Mouse (Mus musculus) small intestine, adult 2 months (tissue): ENCODE results near the gene Terb2. TPM values are rescaled to one million over a fixed set of nuclear protein-coding genes. Genes with fewer than 3 reads are reported as not detected.

ENCODE experiments used
- H3K27ac ChIP-seq: fragments of 200-500 bp; 2 replicates; pipeline ENCODE4 v1.5.1; 2012; ENCODE audit warnings: low read depth, low read length, control low read depth, inconsistent platforms; ENCODE audit not compliant: insufficient read depth
- H3K27me3 ChIP-seq: fragments of 200-500 bp; 2 replicates; pipeline ENCODE4 v1.6.1; 2012; ENCODE audit warnings: mild to moderate bottlenecking, moderate library complexity, low read length, inconsistent platforms; ENCODE audit not compliant: control insufficient read depth, insufficient read depth
- H3K36me3 ChIP-seq: fragments of 200-500 bp; 2 replicates; pipeline ENCODE4 v1.6.1; 2012; ENCODE audit warnings: mild to moderate bottlenecking, low read length, control low read depth, inconsistent platforms; ENCODE audit not compliant: control insufficient read depth, insufficient read depth
- H3K4me1 ChIP-seq: fragments of 200-500 bp; 2 replicates; pipeline ENCODE4 v1.6.1; 2012; ENCODE audit warnings: low read length, inconsistent platforms, mixed read lengths; ENCODE audit not compliant: control insufficient read depth, insufficient read depth, insufficient read length
- H3K4me3 ChIP-seq: fragments of 200-500 bp; 2 replicates; pipeline ENCODE4 v1.5.1; 2012; ENCODE audit warnings: low read depth, mild to moderate bottlenecking, control low read depth, inconsistent platforms, low read length, moderate library complexity
- CTCF ChIP-seq: fragments of 200-500 bp; IDR thresholded peaks from 2 replicates; pipeline ENCODE4 v1.5.1; 2012; ENCODE audit warnings: low read depth, mild to moderate bottlenecking, control low read depth, inconsistent platforms, low read length, moderate library complexity, mixed read lengths; ENCODE audit not compliant: insufficient replicate concordance, insufficient read length; ENCODE audit errors: extremely low read depth
- POLR2A ChIP-seq: fragments of 200-500 bp; IDR thresholded peaks from 2 replicates; pipeline ENCODE4 v1.6.1; 2012; ENCODE audit warnings: low read depth, mild to moderate bottlenecking, control low read depth, inconsistent platforms, low read length, moderate library complexity
- WGBS: fragments of 180-500 bp; shearing (Covaris S2); methylation state at CpG from one replicate; pipeline ENCODE4 v1.1.7; 2018; 5-methylcytosine and 5-hydroxymethylcytosine counted together
- polyA plus RNA-seq: library from polyadenylated mRNA; depleted of rRNA; stranded (reverse); fragments of >200 nt; gene quantifications from 2 replicates; pipeline ENCODE4 v1.2.3, GENCODE M21; 2012; rRNA removed

Gene Terb2
- polyA plus RNA-seq, 1 experiment = not detected

DNA sequence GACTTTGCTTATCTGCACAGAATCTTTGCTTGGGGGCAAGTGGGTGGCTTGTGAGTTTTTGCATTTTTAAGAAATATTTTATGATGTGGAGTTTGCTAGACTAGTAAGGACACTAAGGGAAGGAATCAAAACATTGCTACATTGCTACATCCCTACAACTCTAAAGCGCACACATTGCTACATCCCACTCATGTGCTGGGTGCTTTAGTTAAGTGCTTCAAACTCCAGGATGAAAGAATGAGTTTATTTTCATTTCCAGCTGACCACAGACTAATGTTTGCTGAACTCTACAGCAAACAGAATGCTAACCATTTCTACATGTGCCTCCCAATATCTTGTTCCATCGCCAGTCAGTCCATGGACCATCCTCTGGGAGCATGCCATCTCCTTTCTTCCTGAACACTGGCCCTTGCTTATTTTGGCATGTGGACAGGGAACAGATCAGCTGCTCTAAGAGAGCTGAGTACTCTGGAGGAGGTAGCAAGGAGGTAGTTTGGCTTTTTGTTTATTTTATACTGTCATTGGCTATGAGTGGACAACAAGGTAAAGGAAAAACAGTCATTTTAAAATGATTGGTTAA lies 51.9 kb downstream of the Terb2 start:
- Histone ChIP-seq H3K27me3 (no peaks in the 10 kb centered on the region), H3K4me1 (peaks cover 18% of the 10 kb centered on the region; the same call in 1 of the 2 replicates), H3K27ac (no peak overlapping the region), H3K4me3 (no peak overlapping the region), H3K36me3 (no peaks in the 10 kb centered on the region)
- WGBS = 70% methylated on average over 2 of the region's 2 CpGs
- no peak for TF ChIP-seq POLR2A
- no peak for TF ChIP-seq CTCF

DNA sequence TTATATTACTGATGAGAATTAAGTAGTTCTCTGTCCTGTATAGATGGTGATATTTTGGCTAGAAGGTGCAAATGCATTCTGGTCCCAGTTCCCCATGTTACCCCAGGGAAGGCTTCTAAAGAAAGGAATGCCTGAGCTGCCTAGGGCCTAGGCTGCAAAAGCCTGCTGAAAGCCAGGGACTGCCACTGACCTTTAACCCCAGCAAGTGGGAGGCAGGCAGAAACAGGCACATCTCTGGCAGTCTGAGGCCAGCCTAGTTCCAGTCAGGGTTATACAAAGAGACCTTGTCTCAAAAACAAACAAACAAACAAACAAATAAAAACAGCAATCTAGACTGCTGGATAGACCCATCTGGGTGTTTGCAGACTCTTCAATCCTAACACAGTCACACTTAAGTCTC lies 54.7 kb downstream of the Terb2 start:
- no peak for TF ChIP-seq POLR2A
- no peak overlapping the region for H3K4me3 ChIP-seq
- H3K36me3 ChIP-seq = peaks cover 6% of the 10 kb centered on the region
- H3K4me1 ChIP-seq = peaks cover 28% of the 10 kb centered on the region; the same call in 1 of the 2 replicates
- H3K27me3 ChIP-seq = no peaks in the 10 kb centered on the region
- peak overlapping the region; percentile 83 for H3K27ac ChIP-seq

DNA sequence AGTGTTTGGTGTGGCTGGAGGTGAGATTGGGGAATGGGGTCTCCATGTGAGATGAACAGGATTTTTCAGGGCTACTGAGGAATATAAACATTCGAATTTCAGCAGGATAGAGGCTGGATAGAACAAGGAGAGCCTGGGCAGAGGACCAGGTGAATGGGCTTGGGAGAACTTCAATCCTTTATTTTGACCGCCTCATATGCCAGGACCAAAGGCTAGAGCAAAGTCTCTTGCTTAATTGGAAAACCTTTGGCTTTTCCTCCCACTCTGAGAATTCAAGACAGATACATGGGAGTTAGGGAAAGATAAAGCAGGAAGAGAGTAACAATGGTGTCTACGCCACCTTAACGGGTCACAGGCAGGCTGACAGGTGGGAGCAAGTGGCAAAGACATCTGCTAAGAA lies 55.2 kb downstream of the Terb2 start:
- H3K27me3 ChIP-seq = no peaks in the 10 kb centered on the region
- no peak for TF ChIP-seq CTCF
- no peak for TF ChIP-seq POLR2A
- no peak overlapping the region for H3K4me3 ChIP-seq
- H3K4me1 ChIP-seq = peaks cover 26% of the 10 kb centered on the region; the same call in 1 of the 2 replicates
- H3K27ac ChIP-seq = peak overlapping the region; percentile 83
- 31% methylated on average over 4 of the region's 4 CpGs for WGBS
- peaks cover 9% of the 10 kb centered on the region for H3K36me3 ChIP-seq

DNA sequence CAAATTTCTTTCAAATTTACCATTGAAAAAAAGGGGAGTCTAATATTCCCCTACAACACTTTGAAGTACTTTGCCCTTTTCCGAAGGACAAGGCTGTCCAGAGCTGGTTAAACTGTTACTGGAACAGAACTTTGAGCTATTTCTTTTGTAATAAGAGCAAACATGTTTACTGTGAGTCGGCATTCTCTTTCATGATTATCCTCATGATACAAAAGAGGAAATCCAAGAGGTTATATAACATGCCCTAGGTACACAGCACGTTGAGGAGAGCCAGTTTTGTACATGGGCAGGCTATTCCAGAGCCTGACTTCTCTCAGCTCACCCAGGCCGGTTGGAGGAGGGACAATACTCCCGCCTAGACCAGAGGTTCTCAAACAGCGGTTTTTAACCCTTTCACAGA lies 55.9 kb downstream of the Terb2 start:
- no peak overlapping the region for H3K4me3 ChIP-seq
- H3K27ac ChIP-seq = peak overlapping the region; percentile 83
- no peaks in the 10 kb centered on the region for H3K27me3 ChIP-seq
- TF ChIP-seq CTCF = no peak
- TF ChIP-seq POLR2A = no peak
- peaks cover 25% of the 10 kb centered on the region; the same call in 1 of the 2 replicates for H3K4me1 ChIP-seq
- peaks cover 14% of the 10 kb centered on the region for H3K36me3 ChIP-seq
- 18% methylated on average over 6 of the region's 6 CpGs for WGBS

DNA sequence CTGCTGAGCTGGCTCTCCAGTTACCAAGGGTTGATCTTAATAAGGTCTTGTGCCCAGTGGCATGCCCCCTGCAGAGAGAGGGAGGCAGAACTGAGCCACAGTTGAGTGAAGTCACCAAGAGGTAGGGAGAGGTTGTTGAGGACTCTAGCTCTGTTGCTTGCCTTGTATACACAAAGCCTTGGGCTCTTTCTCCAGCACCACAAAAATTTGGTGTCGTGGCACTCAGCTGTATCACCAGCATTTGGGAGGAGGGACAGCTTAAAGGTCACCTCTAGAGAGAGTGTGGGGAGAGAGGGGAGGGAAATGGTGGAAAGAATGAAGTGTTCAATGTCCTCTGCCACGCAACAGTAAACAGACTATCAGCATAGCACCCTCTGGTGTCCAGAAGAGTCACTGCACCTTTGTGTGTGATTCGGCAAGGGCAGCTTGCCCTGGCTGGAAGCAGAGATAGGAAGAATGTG lies 57.6 kb downstream of the Terb2 start:
- H3K27ac ChIP-seq = peak overlapping the region; percentile 41
- H3K36me3 ChIP-seq = peaks cover 27% of the 10 kb centered on the region
- TF ChIP-seq POLR2A = no peak
- TF ChIP-seq CTCF = peak; percentile 84; the same call in 1 of the 2 replicates
- H3K27me3 ChIP-seq = no peaks in the 10 kb centered on the region
- under 1% methylated on average over 3 of the region's 3 CpGs for WGBS
- H3K4me3 ChIP-seq = no peak overlapping the region
- peaks cover 25% of the 10 kb centered on the region; the same call in 1 of the 2 replicates for H3K4me1 ChIP-seq

DNA sequence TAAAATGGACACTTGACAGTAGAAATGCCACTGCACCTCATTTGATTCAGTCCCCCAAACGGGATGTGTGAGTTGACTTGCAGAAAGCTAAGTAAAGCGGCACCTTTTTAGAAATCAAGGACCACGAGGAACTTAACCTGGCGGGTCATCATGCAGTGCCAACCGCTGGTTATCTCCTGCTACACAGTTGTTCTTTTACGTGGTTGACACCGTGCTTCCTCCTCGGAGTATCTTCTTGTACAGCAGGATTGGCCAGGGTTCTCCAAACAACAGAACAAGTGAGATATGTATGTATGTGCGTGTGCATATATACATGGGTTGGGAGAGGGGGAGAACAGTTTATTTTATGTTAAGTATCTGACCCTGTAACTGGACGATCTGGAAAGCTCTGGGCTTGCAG lies 61.7 kb downstream of the Terb2 start:
- Histone ChIP-seq H3K36me3 (peaks cover 51% of the 10 kb centered on the region), H3K4me1 (peaks cover 12% of the 10 kb centered on the region), H3K27ac (no peak overlapping the region), H3K4me3 (no peak overlapping the region), H3K27me3 (no peaks in the 10 kb centered on the region)
- TF ChIP-seq CTCF (no peak), POLR2A (no peak)
- 86% methylated on average over 10 of the region's 10 CpGs for WGBS

DNA sequence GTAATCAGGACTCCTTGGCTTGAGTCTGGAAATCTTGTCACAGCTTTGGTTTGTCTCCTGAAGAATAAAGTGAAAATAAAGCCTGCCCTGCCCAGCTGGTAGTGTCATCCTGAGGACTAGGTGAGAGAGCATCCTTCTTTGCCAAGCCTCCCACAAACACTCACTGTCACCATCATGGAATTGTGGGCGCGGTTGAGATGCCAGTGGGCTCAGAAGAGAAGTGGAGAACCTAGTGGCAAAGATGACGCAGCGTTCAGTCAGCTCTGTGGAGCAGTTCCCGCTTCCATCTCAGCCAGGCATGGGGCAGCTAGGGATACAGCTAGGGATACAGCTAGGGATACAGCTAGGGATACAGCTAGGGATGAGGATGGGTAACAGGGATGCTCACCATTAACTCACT lies 69.9 kb downstream of the Terb2 start:
- TF ChIP-seq POLR2A (no peak), CTCF (no peak)
- peaks cover 41% of the 10 kb centered on the region for H3K36me3 ChIP-seq
- WGBS = 96% methylated on average over 5 of the region's 5 CpGs
- H3K27me3 ChIP-seq = no peaks in the 10 kb centered on the region
- peaks cover 8% of the 10 kb centered on the region for H3K4me1 ChIP-seq
- no peak overlapping the region for H3K4me3 ChIP-seq
- H3K27ac ChIP-seq = no peak overlapping the region

Other genes starting within 250 kb of the Terb2 start
- gene Ctdspl2, start 230.3 kb upstream of the Terb2 start, polyA plus RNA-seq = 0.72 and 1.3 TPM in 2 replicates
- gene Mageb3, start 230.2 kb upstream of the Terb2 start, polyA plus RNA-seq = not detected in 2 replicates
- gene Eif3j1, start 157.7 kb upstream of the Terb2 start, polyA plus RNA-seq = 2.2 and 3.5 TPM in 2 replicates
- gene Spg11, start 67.9 kb upstream of the Terb2 start, polyA plus RNA-seq = 2.8 and 7.3 TPM in 2 replicates
- gene B2m, start 38.6 kb upstream of the Terb2 start, polyA plus RNA-seq = 286 and 1,325 TPM in 2 replicates
- gene Trim69, start 25.6 kb upstream of the Terb2 start, polyA plus RNA-seq = 0.10 TPM in 1 of 2 replicates, not detected in the other
- not detected in 2 replicates for gene Patl2, start 83 bp upstream of the Terb2 start, polyA plus RNA-seq
- gene Sord, start 48.5 kb downstream of the Terb2 start, polyA plus RNA-seq = 16.1 and 71.5 TPM in 2 replicates
- gene Duox2, start 112.2 kb downstream of the Terb2 start, polyA plus RNA-seq = 13.5 and 133 TPM in 2 replicates
- 33.7 and 324 TPM in 2 replicates for gene Duoxa2, start 112.6 kb downstream of the Terb2 start, polyA plus RNA-seq
- 0.08 and 0.66 TPM in 2 replicates for gene Duoxa1, start 127.5 kb downstream of the Terb2 start, polyA plus RNA-seq
- 0.11 and 0.16 TPM in 2 replicates for gene Duox1, start 129.4 kb downstream of the Terb2 start, polyA plus RNA-seq
- 3.5 and 9.1 TPM in 2 replicates for gene Shf, start 182.9 kb downstream of the Terb2 start, polyA plus RNA-seq
- gene Slc28a2, start 240.2 kb downstream of the Terb2 start, polyA plus RNA-seq = 44.1 and 116 TPM in 2 replicates